Mouse (Mus musculus): ENCODE data around the gene Naga. TPM values are rescaled to one million over a fixed set of nuclear protein-coding genes. Genes with fewer than 3 reads are reported as not detected.

Naga gene
- total and polyA plus RNA-seq, 2 experiments from 2014 or later = 33.7 to 47.5 TPM

- Histone ChIP-seq H3K9ac (no peak overlapping the region), H3K4me1 (ENCODE audit: insufficient read depth) (no peaks in the 10 kb centered on the region), H3K27me3 (ENCODE audit: insufficient read depth, low read length) (no peaks in the 10 kb centered on the region), H3K27ac (ENCODE audit: low read depth, low read length) (no peak overlapping the region), H3K9me3 (ENCODE audit: low read length) (no peaks in the 10 kb centered on the region), H3K36me3 (ENCODE audit: insufficient read depth) (no peaks in the 10 kb centered on the region), H3K4me2 (ENCODE audit: low read depth) (no peak overlapping the region), H3K4me3 (ENCODE audit: low read depth, low read length) (no peak overlapping the region)
- DNase-seq (no peak), ATAC-seq (no peak)
- 65% methylated on average over 22 of the region's 22 CpGs for WGBS
- no peak for TF ChIP-seq CTCF (IDR thresholded peaks at IDR 0.05; ENCODE audit: low read depth)
These were observed 19.9 kb upstream of the Naga start for GRCm38 (mm10) chr15:82358431-82359260.

GRCm38 (mm10) chr15:82354126-82354945 is 15.6 kb upstream of the Naga start, which contains the start of gene Ndufa6:
Gene Ndufa6 (minus strand): TSS chr15:82354322.
- Histone ChIP-seq H3K9ac (peak within 1 kb of the TSS; percentile 99), H3K4me2 (ENCODE audit: low read depth) (peak within 1 kb of the TSS; percentile 78), H3K27ac (ENCODE audit: low read depth, low read length) (peak within 1 kb of the TSS; percentile 88), H3K27me3 (ENCODE audit: insufficient read depth, low read length) (no peaks in the 10 kb centered on the region), H3K4me1 (ENCODE audit: insufficient read depth) (peaks cover 11% of the 10 kb centered on the region), H3K36me3 (ENCODE audit: insufficient read depth) (peaks cover 15% of the 10 kb centered on the region), H3K9me3 (ENCODE audit: low read length) (no peaks in the 10 kb centered on the region), H3K4me3 (ENCODE audit: low read depth, low read length) (peak within 1 kb of the TSS; percentile 97)
- DNase-seq (peak; percentile 99), ATAC-seq (peak; percentile 100)
- 2% methylated on average over 57 of the region's 57 CpGs for WGBS
- TF ChIP-seq CTCF (IDR thresholded peaks at IDR 0.05; ENCODE audit: low read depth) = peak; percentile 99

- ATAC-seq = peak; percentile 30
- peaks cover 21% of the 10 kb centered on the region for H3K36me3 ChIP-seq (ENCODE audit: insufficient read depth)
- H3K9me3 ChIP-seq (ENCODE audit: low read length) = no peaks in the 10 kb centered on the region
- TF ChIP-seq CTCF (IDR thresholded peaks at IDR 0.05; ENCODE audit: low read depth) = no peak
- no peaks in the 10 kb centered on the region for H3K27me3 ChIP-seq (ENCODE audit: insufficient read depth, low read length)
- H3K9ac ChIP-seq = peak overlapping the region; percentile 99
- H3K27ac ChIP-seq (ENCODE audit: low read depth, low read length) = peak overlapping the region; percentile 88
- peaks cover 11% of the 10 kb centered on the region for H3K4me1 ChIP-seq (ENCODE audit: insufficient read depth)
- peak; percentile 34 for DNase-seq
- under 1% methylated on average over 23 of the region's 23 CpGs for whole genome bisulfite sequencing
- peak overlapping the region; percentile 78 for H3K4me2 ChIP-seq (ENCODE audit: low read depth)
- peak overlapping the region; percentile 97 for H3K4me3 ChIP-seq (ENCODE audit: low read depth, low read length)
These were observed 15.0 kb upstream of the Naga start for GRCm38 (mm10) chr15:82353745-82354113.

GRCm38 (mm10) chr15:82353078-82353744 is 14.5 kb upstream of the Naga start:
- DNase-seq = no peak
- no peaks in the 10 kb centered on the region for H3K27me3 ChIP-seq (ENCODE audit: insufficient read depth, low read length)
- peaks cover 11% of the 10 kb centered on the region for H3K4me1 ChIP-seq (ENCODE audit: insufficient read depth)
- H3K27ac ChIP-seq (ENCODE audit: low read depth, low read length) = peak overlapping the region; percentile 88; the same call in 1 of the 2 replicates
- H3K9ac ChIP-seq = peak overlapping the region; percentile 99
- peak overlapping the region; percentile 78 for H3K4me2 ChIP-seq (ENCODE audit: low read depth)
- H3K4me3 ChIP-seq (ENCODE audit: low read depth, low read length) = peak overlapping the region; percentile 97
- ATAC-seq = no peak
- no peak for TF ChIP-seq CTCF (IDR thresholded peaks at IDR 0.05; ENCODE audit: low read depth)
- H3K36me3 ChIP-seq (ENCODE audit: insufficient read depth) = peaks cover 26% of the 10 kb centered on the region
- WGBS = 28% methylated on average over 14 of the region's 14 CpGs
- H3K9me3 ChIP-seq (ENCODE audit: low read length) = no peaks in the 10 kb centered on the region

- no peak for DNase-seq
- peaks cover 31% of the 10 kb centered on the region for H3K36me3 ChIP-seq (ENCODE audit: insufficient read depth)
- no peak for TF ChIP-seq CTCF (IDR thresholded peaks at IDR 0.05; ENCODE audit: low read depth)
- no peaks in the 10 kb centered on the region for H3K9me3 ChIP-seq (ENCODE audit: low read length)
- no peaks in the 10 kb centered on the region for H3K27me3 ChIP-seq (ENCODE audit: insufficient read depth, low read length)
- ATAC-seq = no peak
- no peak overlapping the region for H3K9ac ChIP-seq
- no peak overlapping the region for H3K27ac ChIP-seq (ENCODE audit: low read depth, low read length)
- H3K4me2 ChIP-seq (ENCODE audit: low read depth) = no peak overlapping the region
- no peak overlapping the region for H3K4me3 ChIP-seq (ENCODE audit: low read depth, low read length)
- peaks cover 23% of the 10 kb centered on the region for H3K4me1 ChIP-seq (ENCODE audit: insufficient read depth)
- 89% methylated on average over 3 of the region's 3 CpGs for WGBS
These were observed 12.8 kb upstream of the Naga start for GRCm38 (mm10) chr15:82351480-82351879.

GRCm38 (mm10) chr15:82350349-82350748 is 11.6 kb upstream of the Naga start:
- no peak for DNase-seq
- 89% methylated on average over 4 of the region's 4 CpGs for WGBS
- ATAC-seq = no peak
- no peak for TF ChIP-seq CTCF (IDR thresholded peaks at IDR 0.05; ENCODE audit: low read depth)
- Histone ChIP-seq H3K27me3 (ENCODE audit: insufficient read depth, low read length) (no peaks in the 10 kb centered on the region), H3K4me1 (ENCODE audit: insufficient read depth) (peaks cover 25% of the 10 kb centered on the region), H3K4me2 (ENCODE audit: low read depth) (no peak overlapping the region), H3K9me3 (ENCODE audit: low read length) (no peaks in the 10 kb centered on the region), H3K9ac (no peak overlapping the region), H3K27ac (ENCODE audit: low read depth, low read length) (no peak overlapping the region), H3K36me3 (ENCODE audit: insufficient read depth) (peaks cover 31% of the 10 kb centered on the region), H3K4me3 (ENCODE audit: low read depth, low read length) (no peak overlapping the region)

All from forebrain, postnatal 0 days (tissue).